Mouse (Mus musculus): ENCODE measurements around the gene Gal3st2c. TPM values are rescaled to one million over a fixed set of nuclear protein-coding genes. Genes with fewer than 3 reads are reported as not detected.
A peak's percentile ranks its signal among the peaks of the same experiment; 100 is the strongest.

Gal3st2c gene
- polyA plus RNA-seq, 1 experiment from 2014 or later, result not detected

DNA sequence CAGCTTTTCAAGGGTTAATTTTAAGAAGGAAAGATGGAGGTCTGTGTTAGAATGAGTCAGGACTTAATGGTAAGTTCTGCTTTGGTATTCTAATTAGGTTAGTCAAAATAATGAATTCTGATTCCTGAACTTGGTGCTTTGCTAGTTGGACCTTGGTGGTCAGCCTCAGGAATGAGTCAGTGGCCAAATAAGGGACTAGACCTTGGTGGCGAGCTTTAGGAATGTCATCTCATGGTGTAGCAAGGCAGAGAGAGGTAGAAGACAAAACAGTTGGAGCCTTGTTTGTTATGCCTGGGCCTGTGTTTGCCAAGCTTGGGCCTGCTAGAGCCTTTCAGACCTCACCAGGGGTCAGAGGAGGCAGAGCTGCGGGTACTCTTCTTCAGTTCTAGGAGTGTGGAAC lies 38.4 kb downstream of the Gal3st2c start:
- Histone ChIP-seq H3K27ac (ENCODE audit: low read depth, low read length) (no peak overlapping the region), H3K9ac (ENCODE audit: low read depth, low read length) (no peak overlapping the region), H3K36me3 (ENCODE audit: control insufficient read depth, insufficient read depth, low read length) (no peaks in the 10 kb centered on the region), H3K27me3 (replicated peaks; ENCODE audit: control insufficient read depth, insufficient read depth, low read length) (no peaks in the 10 kb centered on the region), H3K4me3 (ENCODE audit: low read depth, low read length) (no peak overlapping the region), H3K9me3 (ENCODE audit: control insufficient read depth, low read length) (no peaks in the 10 kb centered on the region), H3K4me2 (no peak overlapping the region), H3K4me1 (replicated peaks; ENCODE audit: control insufficient read depth, insufficient read depth, low read length) (no peaks in the 10 kb centered on the region)
- DNase-seq (ENCODE audit: low spot score) (no peak), ATAC-seq (replicated peaks; ENCODE audit: low FRiP score) (no peak)
- WGBS, result 82% methylated on average over 2 of the region's 2 CpGs

DNA sequence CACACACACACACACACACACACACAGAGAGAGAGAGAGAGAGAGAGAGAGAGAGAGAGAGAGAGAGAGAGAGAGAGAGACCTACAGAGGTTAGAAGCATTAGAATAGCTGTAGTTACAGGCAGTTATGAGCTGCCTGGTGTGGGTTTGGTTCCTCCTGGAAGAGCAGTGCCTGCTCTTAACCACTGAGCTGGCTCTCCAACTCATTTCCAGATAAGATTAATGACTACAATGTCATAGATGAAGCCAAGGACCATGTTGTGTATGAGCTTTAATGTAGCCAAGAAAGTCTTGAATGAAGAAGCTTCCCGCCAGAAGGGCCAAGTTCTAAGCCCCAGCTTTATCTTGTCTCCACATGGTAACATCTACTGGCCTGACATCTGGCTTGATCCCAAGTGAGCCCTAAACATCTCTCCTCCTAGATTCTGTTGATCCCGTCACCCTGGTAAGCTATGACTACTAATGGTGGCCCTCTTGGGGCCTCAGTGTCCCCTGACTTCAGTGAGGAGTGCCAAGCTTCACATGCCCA lies 42.8 kb downstream of the Gal3st2c start:
- no peaks in the 10 kb centered on the region for H3K4me1 ChIP-seq (replicated peaks; ENCODE audit: control insufficient read depth, insufficient read depth, low read length)
- no peak for ATAC-seq (replicated peaks; ENCODE audit: low FRiP score)
- no peak overlapping the region for H3K9ac ChIP-seq (ENCODE audit: low read depth, low read length)
- H3K27ac ChIP-seq (ENCODE audit: low read depth, low read length), result no peak overlapping the region
- H3K9me3 ChIP-seq (ENCODE audit: control insufficient read depth, low read length), result no peaks in the 10 kb centered on the region
- DNase-seq (ENCODE audit: low spot score), result no peak
- WGBS, result 78% methylated on average over 2 of the region's 2 CpGs
- no peak overlapping the region for H3K4me3 ChIP-seq (ENCODE audit: low read depth, low read length)
- no peaks in the 10 kb centered on the region for H3K36me3 ChIP-seq (ENCODE audit: control insufficient read depth, insufficient read depth, low read length)
- no peaks in the 10 kb centered on the region for H3K27me3 ChIP-seq (replicated peaks; ENCODE audit: control insufficient read depth, insufficient read depth, low read length)
- no peak overlapping the region for H3K4me2 ChIP-seq

DNA sequence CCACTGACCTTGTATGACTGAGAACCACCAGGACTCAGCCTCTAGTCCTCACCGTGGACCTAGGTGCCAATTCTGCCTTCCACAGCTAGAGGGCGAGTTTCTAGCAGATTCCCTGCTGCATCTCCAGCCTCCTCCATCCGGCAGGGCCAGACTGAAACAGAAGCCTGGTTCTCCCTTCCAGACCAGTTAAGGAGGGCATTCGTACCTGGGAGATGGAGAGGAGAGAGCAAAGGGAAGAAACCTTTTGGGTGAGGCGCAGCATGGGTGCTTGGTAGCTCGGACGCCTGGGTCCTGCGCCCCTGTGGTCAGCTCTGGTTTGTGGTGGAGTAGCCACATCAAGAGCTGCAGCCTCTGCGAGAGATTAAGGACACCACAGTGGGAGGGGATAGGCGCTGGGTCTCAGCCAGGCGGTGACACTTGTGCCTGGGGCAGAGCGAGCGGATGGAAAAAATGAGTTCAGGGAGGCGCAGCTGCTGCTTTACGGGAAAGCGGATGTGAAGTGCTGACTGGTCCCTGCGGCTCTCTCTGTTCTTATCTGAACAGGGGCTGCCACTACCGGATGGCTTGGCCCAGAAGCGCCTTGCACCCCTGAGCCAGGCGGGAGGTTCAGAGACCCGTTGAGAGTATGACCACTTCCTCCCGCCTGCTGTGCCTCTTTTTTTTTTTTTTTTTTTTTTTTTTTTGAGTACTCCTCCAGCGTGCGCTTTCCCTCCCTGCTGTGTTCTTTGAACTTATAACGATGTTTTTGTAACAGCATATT lies 44.9 kb downstream of the Gal3st2c start:
- no peaks in the 10 kb centered on the region for H3K27me3 ChIP-seq (replicated peaks; ENCODE audit: control insufficient read depth, insufficient read depth, low read length)
- DNase-seq (ENCODE audit: low spot score) (peak; percentile 79), ATAC-seq (replicated peaks; ENCODE audit: low FRiP score) (peak; percentile 81)
- H3K36me3 ChIP-seq (ENCODE audit: control insufficient read depth, insufficient read depth, low read length), result no peaks in the 10 kb centered on the region
- H3K9ac ChIP-seq (ENCODE audit: low read depth, low read length), result no peak overlapping the region
- peak overlapping the region; percentile 30 for H3K4me3 ChIP-seq (ENCODE audit: low read depth, low read length)
- 1% methylated on average over 25 of the region's 25 CpGs for WGBS
- no peaks in the 10 kb centered on the region for H3K4me1 ChIP-seq (replicated peaks; ENCODE audit: control insufficient read depth, insufficient read depth, low read length)
- no peaks in the 10 kb centered on the region for H3K9me3 ChIP-seq (ENCODE audit: control insufficient read depth, low read length)
- no peak overlapping the region for H3K27ac ChIP-seq (ENCODE audit: low read depth, low read length)
- H3K4me2 ChIP-seq, result peak overlapping the region; percentile 68

DNA sequence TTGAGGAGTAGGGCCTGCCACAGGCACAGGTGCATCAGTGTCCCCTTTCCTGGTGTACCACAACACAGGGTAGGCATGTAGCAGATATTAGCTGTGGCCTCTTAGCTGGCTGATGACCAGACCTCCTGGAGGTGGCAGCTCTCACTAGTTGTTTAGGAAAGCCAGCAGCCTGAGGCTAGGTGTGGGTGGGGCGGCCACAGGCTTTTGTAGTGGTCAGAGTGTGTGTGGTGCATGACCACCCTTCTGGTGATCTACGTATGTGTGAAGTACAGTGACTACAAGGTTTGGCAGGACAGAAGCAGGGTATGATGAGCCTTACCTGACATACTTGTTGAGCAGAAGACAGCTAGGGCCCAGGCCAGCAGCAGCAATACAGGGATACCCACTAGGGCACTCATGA lies 50.1 kb downstream of the Gal3st2c start:
- Histone ChIP-seq H3K4me3 (ENCODE audit: low read depth, low read length) (no peak overlapping the region), H3K27ac (ENCODE audit: low read depth, low read length) (no peak overlapping the region), H3K36me3 (ENCODE audit: control insufficient read depth, insufficient read depth, low read length) (no peaks in the 10 kb centered on the region), H3K9me3 (ENCODE audit: control insufficient read depth, low read length) (no peaks in the 10 kb centered on the region), H3K9ac (ENCODE audit: low read depth, low read length) (no peak overlapping the region), H3K27me3 (replicated peaks; ENCODE audit: control insufficient read depth, insufficient read depth, low read length) (no peaks in the 10 kb centered on the region), H3K4me2 (no peak overlapping the region), H3K4me1 (replicated peaks; ENCODE audit: control insufficient read depth, insufficient read depth, low read length) (no peaks in the 10 kb centered on the region)
- ATAC-seq (replicated peaks; ENCODE audit: low FRiP score), result no peak
- WGBS, result 87% methylated on average over 2 of the region's 2 CpGs
- DNase-seq (ENCODE audit: low spot score), result no peak

DNA sequence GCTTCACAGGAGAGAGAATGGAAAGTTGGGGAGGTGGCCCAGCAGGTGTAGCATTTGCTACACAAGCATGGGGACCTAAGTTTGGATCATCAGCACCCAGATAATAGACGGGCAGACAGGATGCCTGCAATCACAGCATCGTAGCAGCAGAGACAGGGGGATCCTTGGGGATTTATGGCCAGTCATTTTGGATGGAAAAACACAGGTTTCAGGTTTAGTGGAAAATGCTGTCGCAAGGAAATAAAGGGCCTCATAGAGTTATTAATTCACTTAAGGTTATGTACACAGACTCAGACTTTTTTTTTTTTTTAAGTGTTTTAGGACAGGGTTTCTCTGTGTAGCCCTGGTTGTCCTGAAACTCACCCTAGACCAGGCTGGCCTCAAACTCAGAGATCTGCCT lies 55.2 kb downstream of the Gal3st2c start:
- WGBS, result 69% methylated on average over 3 of the region's 3 CpGs
- Histone ChIP-seq H3K27ac (ENCODE audit: low read depth, low read length) (no peak overlapping the region), H3K36me3 (ENCODE audit: control insufficient read depth, insufficient read depth, low read length) (no peaks in the 10 kb centered on the region), H3K4me3 (ENCODE audit: low read depth, low read length) (no peak overlapping the region), H3K4me2 (no peak overlapping the region), H3K9me3 (ENCODE audit: control insufficient read depth, low read length) (no peaks in the 10 kb centered on the region), H3K9ac (ENCODE audit: low read depth, low read length) (no peak overlapping the region), H3K4me1 (replicated peaks; ENCODE audit: control insufficient read depth, insufficient read depth, low read length) (no peaks in the 10 kb centered on the region), H3K27me3 (replicated peaks; ENCODE audit: control insufficient read depth, insufficient read depth, low read length) (no peaks in the 10 kb centered on the region)
- ATAC-seq (replicated peaks; ENCODE audit: low FRiP score), result no peak
- no peak for DNase-seq (ENCODE audit: low spot score)

DNA sequence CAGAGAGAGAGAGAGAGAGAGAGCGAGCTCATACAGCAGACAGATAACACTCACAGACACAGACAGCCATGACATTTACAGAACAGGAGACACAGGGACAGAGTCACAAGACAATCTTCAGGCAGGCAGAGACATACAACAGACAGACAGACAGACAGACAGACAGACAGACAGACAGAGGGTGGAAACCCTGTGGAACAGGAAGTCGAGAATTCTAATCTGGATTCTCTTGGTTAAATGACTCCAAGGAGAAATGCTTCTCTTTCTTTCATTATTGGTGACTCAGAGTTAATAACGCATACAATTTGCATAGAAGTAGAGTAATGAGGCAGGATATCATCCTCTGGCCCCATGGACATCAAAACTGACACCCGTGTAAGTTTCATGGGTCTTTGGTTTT lies 56.2 kb downstream of the Gal3st2c start:
- H3K36me3 ChIP-seq (ENCODE audit: control insufficient read depth, insufficient read depth, low read length), result no peaks in the 10 kb centered on the region
- H3K4me1 ChIP-seq (replicated peaks; ENCODE audit: control insufficient read depth, insufficient read depth, low read length), result no peaks in the 10 kb centered on the region
- ATAC-seq (replicated peaks; ENCODE audit: low FRiP score) (no peak), DNase-seq (ENCODE audit: low spot score) (no peak)
- H3K4me2 ChIP-seq, result no peak overlapping the region
- no peaks in the 10 kb centered on the region for H3K27me3 ChIP-seq (replicated peaks; ENCODE audit: control insufficient read depth, insufficient read depth, low read length)
- WGBS, result 75% methylated on average over 4 of the region's 4 CpGs
- no peak overlapping the region for H3K9ac ChIP-seq (ENCODE audit: low read depth, low read length)
- no peak overlapping the region for H3K4me3 ChIP-seq (ENCODE audit: low read depth, low read length)
- H3K9me3 ChIP-seq (ENCODE audit: control insufficient read depth, low read length), result no peaks in the 10 kb centered on the region
- H3K27ac ChIP-seq (ENCODE audit: low read depth, low read length), result no peak overlapping the region

DNA sequence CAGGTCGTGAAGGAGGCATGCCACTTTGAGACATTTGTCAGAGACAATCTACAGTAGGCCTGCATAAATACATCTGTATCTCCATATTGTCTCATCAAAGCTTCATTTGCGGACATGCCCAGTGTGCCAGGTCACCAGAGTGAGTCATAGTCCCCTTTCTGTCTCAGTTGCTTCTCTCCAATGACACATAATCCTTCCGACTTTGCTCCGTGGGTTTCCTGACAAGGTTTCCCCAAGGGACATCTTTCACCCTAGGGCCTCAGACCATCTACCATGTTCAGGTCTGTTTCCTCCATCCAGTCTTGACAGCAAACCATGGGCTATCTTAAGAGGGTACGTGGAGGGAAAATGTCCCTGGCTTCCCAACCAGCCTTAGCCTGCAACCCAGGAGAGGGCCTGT lies 60.8 kb downstream of the Gal3st2c start:
- Histone ChIP-seq H3K27ac (ENCODE audit: low read depth, low read length) (no peak overlapping the region), H3K4me2 (no peak overlapping the region), H3K9me3 (ENCODE audit: control insufficient read depth, low read length) (no peaks in the 10 kb centered on the region), H3K4me1 (replicated peaks; ENCODE audit: control insufficient read depth, insufficient read depth, low read length) (no peaks in the 10 kb centered on the region), H3K36me3 (ENCODE audit: control insufficient read depth, insufficient read depth, low read length) (no peaks in the 10 kb centered on the region), H3K9ac (ENCODE audit: low read depth, low read length) (no peak overlapping the region), H3K4me3 (ENCODE audit: low read depth, low read length) (no peak overlapping the region), H3K27me3 (replicated peaks; ENCODE audit: control insufficient read depth, insufficient read depth, low read length) (no peaks in the 10 kb centered on the region)
- 81% methylated on average over 5 of the region's 5 CpGs for WGBS
- no peak for DNase-seq (ENCODE audit: low spot score)
- ATAC-seq (replicated peaks; ENCODE audit: low FRiP score), result no peak

DNA sequence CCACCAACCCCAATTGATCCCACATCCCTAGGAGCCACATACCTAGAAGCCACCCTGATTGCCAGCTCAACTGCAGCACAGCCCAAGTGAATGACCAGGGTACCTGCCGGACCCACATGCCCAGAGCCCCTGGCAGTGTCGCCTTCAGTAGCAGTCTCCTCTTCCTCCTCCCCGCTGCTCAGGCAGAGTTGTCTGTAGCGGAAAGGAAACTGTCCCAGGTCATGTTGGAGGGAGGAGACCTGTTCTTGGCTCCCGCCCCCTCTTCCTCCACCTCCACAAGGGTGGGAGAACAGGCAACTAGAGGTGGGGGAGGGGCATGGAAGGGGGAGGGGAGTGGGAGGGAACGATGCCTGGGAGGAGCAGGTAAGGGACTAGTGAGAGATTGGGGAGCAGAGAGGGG lies 62.1 kb downstream of the Gal3st2c start, which contains the start of gene Pdcd1:
Gene Pdcd1 (minus strand): TSS at position 181 of the 400 bp plus-strand sequence.
- Histone ChIP-seq H3K4me2 (no peak within 1 kb of the TSS), H3K36me3 (ENCODE audit: control insufficient read depth, insufficient read depth, low read length) (no peaks in the 10 kb centered on the region), H3K27me3 (replicated peaks; ENCODE audit: control insufficient read depth, insufficient read depth, low read length) (no peaks in the 10 kb centered on the region), H3K4me3 (ENCODE audit: low read depth, low read length) (no peak within 1 kb of the TSS), H3K9ac (ENCODE audit: low read depth, low read length) (no peak within 1 kb of the TSS), H3K4me1 (replicated peaks; ENCODE audit: control insufficient read depth, insufficient read depth, low read length) (no peaks in the 10 kb centered on the region), H3K27ac (ENCODE audit: low read depth, low read length) (no peak within 1 kb of the TSS), H3K9me3 (ENCODE audit: control insufficient read depth, low read length) (no peaks in the 10 kb centered on the region)
- ATAC-seq (replicated peaks; ENCODE audit: low FRiP score), result no peak
- 44% methylated on average over 6 of the region's 6 CpGs for WGBS
- DNase-seq (ENCODE audit: low spot score), result no peak

Data from liver, embryonic 11.5 days (tissue).